Mouse (Mus musculus): ENCODE measurements around the gene Cux1. TPM values are rescaled to one million over a fixed set of nuclear protein-coding genes. Genes with fewer than 3 reads are reported as not detected.
A peak's percentile ranks its signal among the peaks of the same experiment; 100 is the strongest.

The Cux1 gene
- polyA plus RNA-seq, 1 experiment, result 68.0 TPM

DNA sequence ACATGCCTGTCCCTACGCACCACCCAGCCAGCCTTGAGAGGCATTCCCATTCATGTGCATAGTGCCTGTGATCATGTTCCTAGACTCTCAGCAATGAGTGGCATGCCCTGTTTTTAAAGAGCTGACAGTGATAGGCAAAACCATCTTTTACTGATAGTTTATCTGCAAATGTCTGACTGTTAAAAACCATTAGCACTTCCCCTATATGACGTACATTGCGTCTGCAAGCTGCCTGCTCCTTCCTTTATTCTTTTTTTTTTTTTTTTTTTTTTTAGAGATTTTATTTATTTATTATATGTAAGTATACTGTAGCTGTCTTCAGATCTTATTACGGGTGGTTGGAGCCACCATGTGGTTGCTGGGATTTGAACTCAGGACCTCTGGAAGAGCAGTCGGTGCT lies 205.3 kb downstream of the Cux1 start:
- H3K4me3 ChIP-seq (ENCODE audit: insufficient read depth, low read length), result no peak overlapping the region
- H3K27ac ChIP-seq (ENCODE audit: insufficient read depth, low read length), result no peak overlapping the region
- H3K4me1 ChIP-seq (ENCODE audit: control insufficient read depth, insufficient read depth, low read length), result peaks cover 3% of the 10 kb centered on the region
- TF ChIP-seq CTCF (IDR thresholded peaks at IDR 0.05; ENCODE audit: extremely low read depth, insufficient read depth, low read length) (no peak), POLR2A (IDR thresholded peaks at IDR 0.05; ENCODE audit: extremely low read depth, insufficient read depth, low read length) (no peak)

DNA sequence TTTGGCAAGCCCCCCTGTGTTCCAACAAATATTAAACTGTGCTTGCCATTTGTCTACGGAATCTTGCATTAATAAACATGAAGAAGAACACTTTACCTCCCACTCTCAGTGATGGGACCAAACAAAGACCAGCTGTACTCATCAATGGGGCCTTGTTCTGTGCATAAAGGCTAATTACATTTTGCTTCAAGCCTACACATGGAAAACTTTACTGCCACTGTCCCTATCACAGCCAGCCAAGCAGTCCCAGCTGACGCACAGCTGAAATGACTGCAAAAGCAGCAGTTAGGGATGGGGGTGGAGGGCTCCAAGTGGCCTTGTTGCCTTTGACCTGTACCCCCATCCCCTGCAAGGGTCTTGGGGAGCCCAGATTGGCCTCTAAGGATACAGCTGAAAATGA lies 210.1 kb downstream of the Cux1 start:
- H3K4me3 ChIP-seq (ENCODE audit: insufficient read depth, low read length), result no peak overlapping the region
- TF ChIP-seq CTCF (IDR thresholded peaks at IDR 0.05; ENCODE audit: extremely low read depth, insufficient read depth, low read length), result no peak
- TF ChIP-seq POLR2A (IDR thresholded peaks at IDR 0.05; ENCODE audit: extremely low read depth, insufficient read depth, low read length), result no peak
- peaks cover 2% of the 10 kb centered on the region for H3K4me1 ChIP-seq (ENCODE audit: control insufficient read depth, insufficient read depth, low read length)
- H3K27ac ChIP-seq (ENCODE audit: insufficient read depth, low read length), result no peak overlapping the region

DNA sequence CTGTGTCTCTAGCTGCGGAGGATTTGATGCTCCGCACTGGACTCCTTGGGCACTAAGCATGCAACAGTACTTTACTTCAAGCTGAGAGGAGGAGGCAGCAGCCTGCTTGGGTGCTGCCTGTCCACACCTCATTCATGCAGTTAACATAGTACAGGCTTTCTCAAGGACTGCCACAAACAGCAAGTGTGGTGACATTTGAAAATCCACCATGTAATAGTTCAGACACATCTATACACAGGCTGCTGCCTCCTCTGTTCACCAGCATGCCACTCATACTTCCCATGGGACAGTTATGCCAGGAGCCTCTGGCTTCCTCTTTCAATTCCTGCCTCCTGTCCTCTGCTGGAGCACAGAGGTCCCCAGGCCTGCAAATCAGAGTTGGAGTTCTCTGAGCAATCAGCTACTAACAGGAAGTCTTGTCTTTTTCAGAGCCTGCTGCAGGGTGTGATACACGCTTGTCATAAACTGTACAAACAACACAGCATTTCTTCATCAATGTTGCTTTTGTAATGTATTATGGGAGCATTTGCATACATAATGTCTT lies 211.6 kb downstream of the Cux1 start:
- Histone ChIP-seq H3K4me1 (ENCODE audit: control insufficient read depth, insufficient read depth, low read length) (peaks cover 2% of the 10 kb centered on the region), H3K27ac (ENCODE audit: insufficient read depth, low read length) (no peak overlapping the region), H3K4me3 (ENCODE audit: insufficient read depth, low read length) (no peak overlapping the region)
- no peak for TF ChIP-seq CTCF (IDR thresholded peaks at IDR 0.05; ENCODE audit: extremely low read depth, insufficient read depth, low read length)
- no peak for TF ChIP-seq POLR2A (IDR thresholded peaks at IDR 0.05; ENCODE audit: extremely low read depth, insufficient read depth, low read length)

DNA sequence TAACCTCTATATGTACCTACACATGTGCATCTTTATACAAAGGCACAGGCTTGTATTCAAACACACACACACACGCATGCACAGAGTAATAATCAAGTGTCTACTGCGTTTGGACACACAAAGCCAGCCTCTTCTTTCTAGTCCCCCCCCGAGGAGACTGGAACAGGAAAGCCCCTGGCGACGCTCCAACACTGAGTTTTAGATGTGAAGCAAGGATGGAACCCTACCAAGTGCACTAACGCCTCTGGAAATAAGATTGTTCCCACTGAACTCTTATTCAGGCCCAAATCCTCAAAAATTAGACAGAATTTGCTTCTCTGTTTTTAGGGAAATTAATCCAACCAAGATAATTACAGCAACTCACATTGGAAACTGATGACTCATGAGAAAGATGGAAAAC lies 212.6 kb downstream of the Cux1 start:
- no peak overlapping the region for H3K27ac ChIP-seq (ENCODE audit: insufficient read depth, low read length)
- H3K4me1 ChIP-seq (ENCODE audit: control insufficient read depth, insufficient read depth, low read length), result peaks cover 2% of the 10 kb centered on the region
- H3K4me3 ChIP-seq (ENCODE audit: insufficient read depth, low read length), result no peak overlapping the region
- TF ChIP-seq POLR2A (IDR thresholded peaks at IDR 0.05; ENCODE audit: extremely low read depth, insufficient read depth, low read length), result no peak

DNA sequence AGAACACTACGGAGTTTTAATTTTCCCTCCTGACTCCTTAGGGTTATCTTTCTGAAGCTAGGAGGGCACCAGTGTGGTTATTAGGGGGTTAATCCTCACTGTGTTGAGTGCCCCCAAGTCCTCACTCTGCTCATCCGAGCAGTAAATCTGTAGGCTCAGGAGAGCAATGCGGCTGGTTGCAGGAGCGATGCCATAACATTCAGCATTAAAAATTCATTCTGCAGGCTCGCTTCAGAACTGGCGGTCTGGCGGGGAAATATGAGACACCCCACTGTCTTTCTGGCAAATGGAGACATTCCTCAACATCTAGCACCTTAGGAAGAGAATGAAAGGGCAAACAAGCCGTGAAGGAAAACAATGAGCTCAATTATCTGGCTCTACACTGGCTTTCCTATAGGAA lies 214.2 kb downstream of the Cux1 start:
- TF ChIP-seq POLR2A (IDR thresholded peaks at IDR 0.05; ENCODE audit: extremely low read depth, insufficient read depth, low read length) (no peak), CTCF (IDR thresholded peaks at IDR 0.05; ENCODE audit: extremely low read depth, insufficient read depth, low read length) (no peak)
- Histone ChIP-seq H3K4me3 (ENCODE audit: insufficient read depth, low read length) (no peak overlapping the region), H3K4me1 (ENCODE audit: control insufficient read depth, insufficient read depth, low read length) (peaks cover 2% of the 10 kb centered on the region), H3K27ac (ENCODE audit: insufficient read depth, low read length) (0 out of 2 replicates have a peak overlapping the region, but pooled peaks have one; percentile 58)

DNA sequence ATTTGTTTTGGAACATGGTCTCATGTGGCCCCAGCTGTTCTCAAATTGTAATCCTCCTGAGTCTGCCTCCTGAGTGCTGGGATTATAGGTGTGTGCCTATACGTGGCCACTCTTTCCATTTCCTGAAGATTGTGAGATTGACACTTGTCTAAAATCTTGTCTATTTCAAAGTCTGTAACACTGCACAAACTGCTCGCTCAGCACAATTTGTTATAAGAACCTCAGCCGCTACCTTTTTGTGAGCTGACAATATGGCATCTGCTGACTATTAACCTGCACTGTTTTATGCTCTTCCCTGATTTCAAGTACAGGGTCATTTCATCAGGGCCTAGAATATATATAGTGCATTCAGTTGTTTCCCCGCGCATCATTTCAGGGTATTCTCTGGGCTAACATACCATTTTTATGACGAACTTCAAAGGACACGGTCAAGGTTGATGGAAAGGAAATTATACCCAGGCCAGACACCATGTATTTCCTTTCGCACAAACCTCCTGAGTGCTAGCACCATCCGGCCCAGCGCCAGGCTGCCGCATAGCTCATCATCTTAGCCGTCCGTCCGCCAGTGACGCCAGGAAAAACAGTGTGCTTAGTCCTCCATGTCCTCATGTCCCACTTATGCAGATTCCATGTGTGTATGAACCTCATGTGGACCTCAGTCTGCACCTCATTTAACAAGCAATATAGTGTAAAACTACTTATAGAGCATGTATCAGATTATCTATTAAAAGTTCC lies 224.0 kb downstream of the Cux1 start:
- Histone ChIP-seq H3K4me1 (ENCODE audit: control insufficient read depth, insufficient read depth, low read length) (no peaks in the 10 kb centered on the region), H3K27ac (ENCODE audit: insufficient read depth, low read length) (no peak overlapping the region), H3K4me3 (ENCODE audit: insufficient read depth, low read length) (no peak overlapping the region)
- TF ChIP-seq POLR2A (IDR thresholded peaks at IDR 0.05; ENCODE audit: extremely low read depth, insufficient read depth, low read length), result no peak
- no peak for TF ChIP-seq CTCF (IDR thresholded peaks at IDR 0.05; ENCODE audit: extremely low read depth, insufficient read depth, low read length)

DNA sequence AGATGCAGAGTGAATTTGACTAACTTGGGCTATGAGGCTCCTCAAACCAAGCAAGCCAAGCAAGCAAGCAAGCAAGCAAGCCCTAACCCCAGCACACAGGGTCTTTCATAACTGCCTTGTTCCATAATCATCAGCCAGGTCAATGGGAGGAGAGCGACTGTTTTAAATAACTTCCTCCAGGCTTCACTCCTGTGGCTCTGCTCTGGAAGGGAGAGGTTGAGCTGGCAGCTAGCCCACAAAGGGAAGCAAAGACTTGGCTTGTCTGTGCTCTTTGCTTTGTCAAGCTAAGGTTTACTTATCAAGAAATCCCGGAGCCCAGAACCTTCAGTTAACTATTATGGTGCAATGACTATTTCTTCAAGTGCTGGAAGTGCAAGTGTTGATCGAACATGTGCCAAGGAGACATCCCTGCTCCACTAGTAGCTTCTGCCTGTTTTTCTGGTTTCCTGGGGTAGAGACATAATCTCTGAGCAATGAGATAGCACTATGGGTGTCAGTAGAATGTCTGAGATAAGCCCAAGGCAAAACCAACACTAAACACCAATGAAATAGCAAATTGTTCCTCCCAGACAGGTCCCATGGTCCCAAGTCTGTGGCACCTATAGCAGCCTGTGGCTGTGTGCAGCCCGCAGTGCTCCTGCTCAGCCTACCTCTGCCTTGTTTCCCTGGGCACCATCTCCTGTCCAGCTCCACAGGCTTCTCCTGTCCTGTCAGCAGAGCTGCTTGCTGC lies 230.3 kb downstream of the Cux1 start:
- TF ChIP-seq POLR2A (IDR thresholded peaks at IDR 0.05; ENCODE audit: extremely low read depth, insufficient read depth, low read length), result no peak
- no peak for TF ChIP-seq CTCF (IDR thresholded peaks at IDR 0.05; ENCODE audit: extremely low read depth, insufficient read depth, low read length)
- Histone ChIP-seq H3K4me1 (ENCODE audit: control insufficient read depth, insufficient read depth, low read length) (no peaks in the 10 kb centered on the region), H3K4me3 (ENCODE audit: insufficient read depth, low read length) (no peak overlapping the region), H3K27ac (ENCODE audit: insufficient read depth, low read length) (no peak overlapping the region)

DNA sequence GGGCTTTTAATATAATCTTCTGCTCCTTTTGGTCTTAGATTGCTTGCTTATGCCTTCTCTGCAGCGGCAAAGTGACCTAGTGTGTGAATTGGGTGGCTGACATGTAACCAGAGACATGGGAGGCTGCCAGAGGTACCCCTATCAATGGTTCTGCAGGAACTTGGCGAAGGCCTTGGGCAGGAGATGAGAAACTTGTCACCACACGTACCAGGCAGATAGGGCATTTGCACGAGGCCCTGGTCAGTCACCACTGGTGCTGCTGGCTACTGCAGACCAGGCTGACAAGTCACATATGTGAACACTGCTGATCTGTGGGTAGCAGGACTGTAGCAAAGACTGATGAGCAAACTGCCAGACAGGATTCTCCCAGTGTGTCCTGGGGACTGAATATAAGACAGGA lies 231.6 kb downstream of the Cux1 start:
- TF ChIP-seq POLR2A (IDR thresholded peaks at IDR 0.05; ENCODE audit: extremely low read depth, insufficient read depth, low read length), result no peak
- TF ChIP-seq CTCF (IDR thresholded peaks at IDR 0.05; ENCODE audit: extremely low read depth, insufficient read depth, low read length), result no peak

DNA sequence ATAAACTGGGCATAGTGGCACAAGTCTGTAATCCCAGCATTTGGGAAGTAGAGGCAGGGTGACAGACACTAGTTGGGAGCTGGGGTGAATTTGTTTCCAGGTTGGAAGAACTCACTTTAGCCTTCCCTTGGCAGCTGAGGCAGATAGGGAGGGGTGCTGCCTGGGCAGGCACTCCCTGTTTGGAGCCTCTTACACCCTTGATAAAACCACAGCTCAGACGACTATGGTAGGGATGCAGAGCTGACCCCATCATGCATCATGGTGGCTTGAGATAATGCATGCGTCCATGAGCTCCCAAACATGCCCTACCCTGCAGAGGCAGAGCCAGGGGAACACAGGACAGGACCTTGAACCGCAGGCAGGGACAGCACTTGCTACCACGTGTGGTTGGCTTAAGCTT lies 232.5 kb downstream of the Cux1 start:
- H3K27ac ChIP-seq (ENCODE audit: insufficient read depth, low read length), result no peak overlapping the region
- no peak for TF ChIP-seq CTCF (IDR thresholded peaks at IDR 0.05; ENCODE audit: extremely low read depth, insufficient read depth, low read length)
- no peak for TF ChIP-seq POLR2A (IDR thresholded peaks at IDR 0.05; ENCODE audit: extremely low read depth, insufficient read depth, low read length)
- no peak overlapping the region for H3K4me3 ChIP-seq (ENCODE audit: insufficient read depth, low read length)
- no peaks in the 10 kb centered on the region for H3K4me1 ChIP-seq (ENCODE audit: control insufficient read depth, insufficient read depth, low read length)

More for the DNA sequence above, 231.6 kb downstream of the Cux1 start:
- no peak overlapping the region for H3K4me3 ChIP-seq (ENCODE audit: insufficient read depth, low read length)
- no peaks in the 10 kb centered on the region for H3K4me1 ChIP-seq (ENCODE audit: control insufficient read depth, insufficient read depth, low read length)
- no peak overlapping the region for H3K27ac ChIP-seq (ENCODE audit: insufficient read depth, low read length)

DNA sequence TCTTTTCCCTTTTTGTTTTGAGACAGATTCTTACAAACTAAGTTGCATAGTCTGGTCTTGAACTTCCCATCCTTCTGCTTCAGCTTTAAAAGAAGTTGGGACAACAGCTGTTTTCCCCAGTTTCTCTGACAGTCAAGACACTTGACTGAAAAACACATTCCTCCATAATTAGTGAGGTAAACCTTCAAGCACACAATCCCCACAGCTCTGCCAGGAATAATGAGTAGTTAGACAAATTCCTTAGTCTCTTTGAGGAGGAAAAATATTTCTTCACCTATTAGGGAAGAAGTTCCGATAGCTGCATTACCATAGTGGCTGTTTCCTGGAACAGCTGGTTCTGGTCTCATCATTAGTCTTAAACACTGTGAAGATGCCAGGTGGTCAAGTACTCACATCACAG lies 233.2 kb downstream of the Cux1 start:
- TF ChIP-seq POLR2A (IDR thresholded peaks at IDR 0.05; ENCODE audit: extremely low read depth, insufficient read depth, low read length) (no peak), CTCF (IDR thresholded peaks at IDR 0.05; ENCODE audit: extremely low read depth, insufficient read depth, low read length) (no peak)
- Histone ChIP-seq H3K4me1 (ENCODE audit: control insufficient read depth, insufficient read depth, low read length) (no peaks in the 10 kb centered on the region), H3K27ac (ENCODE audit: insufficient read depth, low read length) (no peak overlapping the region), H3K4me3 (ENCODE audit: insufficient read depth, low read length) (no peak overlapping the region)
